Mouse (Mus musculus) liver, embryonic 14.5 days (tissue): ENCODE results near the gene Creld1.

ENCODE experiments used
- CTCF ChIP-seq: IDR thresholded peaks from 2 replicates; pipeline ENCODE4 v1.5.1; 2016; ENCODE audit warnings: antibody characterized with exemption, low read depth, control low read depth
- EP300 ChIP-seq: IDR thresholded peaks from 2 replicates; pipeline ENCODE4 v1.6.1; 2016; ENCODE audit warnings: antibody characterized with exemption, low read depth

DNA sequence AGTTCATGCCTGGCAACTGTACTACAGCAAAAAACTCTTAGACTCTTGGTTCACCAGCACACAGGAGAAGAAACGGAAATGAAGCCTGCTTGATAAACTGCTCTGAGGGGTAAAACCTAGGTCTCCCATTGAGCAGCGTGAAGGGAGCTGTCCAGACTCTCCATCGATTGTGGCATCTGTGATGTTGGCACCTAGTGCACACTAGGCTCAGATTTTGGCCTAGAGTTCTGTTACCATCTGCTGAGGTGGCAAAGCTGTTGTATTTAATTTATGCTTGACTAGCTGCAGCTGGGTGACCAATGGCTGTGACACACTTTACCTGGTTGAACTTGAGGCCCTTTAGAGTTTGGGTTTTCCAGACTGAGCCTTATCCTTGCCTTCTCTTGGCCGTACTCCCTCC, 35.5 kb upstream of the Creld1 start:
- TF ChIP-seq EP300 (no peak), CTCF (no peak)
